Mouse (Mus musculus): ENCODE results near the gene Cul9.

DNA sequence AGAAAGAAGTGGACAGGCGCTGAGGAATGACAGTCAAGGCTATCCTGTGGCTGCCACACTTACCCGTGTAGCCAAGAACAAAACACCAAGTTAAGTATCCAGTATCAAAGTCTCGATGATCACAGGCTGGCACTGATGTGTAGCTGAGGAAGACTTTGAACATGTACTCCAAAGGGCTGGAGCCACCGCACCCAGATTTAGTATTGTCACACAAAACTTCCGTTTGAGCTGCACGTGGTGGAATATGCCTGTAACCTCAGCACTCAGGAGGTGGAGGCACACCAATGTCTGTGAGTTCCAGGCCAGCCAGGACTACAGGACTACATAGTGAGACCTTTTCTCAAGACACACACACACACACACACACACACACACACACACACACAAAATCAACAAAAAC is 13.0 kb upstream of the Cul9 start:
- TF ChIP-seq POLR2A (IDR thresholded peaks at IDR 0.05; ENCODE audit: control insufficient read depth, extremely low read depth, insufficient read depth, low read length, poor library complexity): no peak
- TF ChIP-seq CTCF (IDR thresholded peaks at IDR 0.05; ENCODE audit: borderline replicate concordance, control insufficient read depth, extremely low read depth, insufficient read depth, low read length, poor library complexity): no peak

Data from thymus, adult 2 months (tissue).